Mouse (Mus musculus): ENCODE data around the gene Wscd2. TPM values are rescaled to one million over a fixed set of nuclear protein-coding genes. Genes with fewer than 3 reads are reported as not detected.

Wscd2 gene
- total RNA-seq, 2 experiments from 2014 or later: 10.2 to 11.6 TPM

- no peak for DNase-seq (ENCODE audit: low spot score in 2 of 2)
These were observed 9.7 kb upstream of the Wscd2 start for GRCm38 (mm10) chr5:113480451-113480850.

GRCm38 (mm10) chr5:113485584-113486162 is 4.5 kb upstream of the Wscd2 start:
- DNase-seq (ENCODE audit: low spot score in 2 of 2): no peak

- DNase-seq (ENCODE audit: low spot score in 2 of 2): no peak
These were observed 2.3 kb upstream of the Wscd2 start for GRCm38 (mm10) chr5:113487879-113488278.

- no peak for DNase-seq (ENCODE audit: low spot score in 2 of 2)
These were observed 516 bp upstream of the Wscd2 start for GRCm38 (mm10) chr5:113489617-113490016.

GRCm38 (mm10) chr5:113490467-113491260 is 531 bp downstream of the Wscd2 start:
- DNase-seq (ENCODE audit: low spot score in 2 of 2): no peak

GRCm38 (mm10) chr5:113491552-113491951 is 1.4 kb downstream of the Wscd2 start:
- no peak for DNase-seq (ENCODE audit: low spot score in 2 of 2)

- no peak for DNase-seq (ENCODE audit: low spot score in 2 of 2)
These were observed 1.9 kb downstream of the Wscd2 start for GRCm38 (mm10) chr5:113491988-113492387.

- no peak for DNase-seq (ENCODE audit: low spot score in 2 of 2)
These were observed 2.4 kb downstream of the Wscd2 start for GRCm38 (mm10) chr5:113492417-113493035.

GRCm38 (mm10) chr5:113493997-113494396 is 3.9 kb downstream of the Wscd2 start:
- DNase-seq (ENCODE audit: low spot score in 2 of 2): no peak

- DNase-seq (ENCODE audit: low spot score in 2 of 2): no peak
These were observed 6.8 kb downstream of the Wscd2 start for GRCm38 (mm10) chr5:113496926-113497325.

GRCm38 (mm10) chr5:113499421-113499820 is 9.3 kb downstream of the Wscd2 start:
- DNase-seq (ENCODE audit: low spot score in 2 of 2): no peak

GRCm38 (mm10) chr5:113503276-113503675 is 13.1 kb downstream of the Wscd2 start:
- no peak for DNase-seq (ENCODE audit: low spot score in 2 of 2)

GRCm38 (mm10) chr5:113504654-113505053 is 14.5 kb downstream of the Wscd2 start:
- DNase-seq (ENCODE audit: low spot score in 2 of 2): no peak

GRCm38 (mm10) chr5:113506065-113506464 is 15.9 kb downstream of the Wscd2 start:
- DNase-seq (ENCODE audit: low spot score in 2 of 2): no peak

- DNase-seq (ENCODE audit: low spot score in 2 of 2): no peak
These were observed 16.6 kb downstream of the Wscd2 start for GRCm38 (mm10) chr5:113506779-113507178.

- DNase-seq (ENCODE audit: low spot score in 2 of 2): no peak
These were observed 19.0 kb downstream of the Wscd2 start for GRCm38 (mm10) chr5:113509167-113509566.

GRCm38 (mm10) chr5:113513640-113514039 is 23.5 kb downstream of the Wscd2 start:
- no peak for DNase-seq (ENCODE audit: low spot score in 2 of 2)

GRCm38 (mm10) chr5:113514062-113514461 is 23.9 kb downstream of the Wscd2 start:
- no peak for DNase-seq (ENCODE audit: low spot score in 2 of 2)

- no peak for DNase-seq (ENCODE audit: low spot score in 2 of 2)
These were observed 26.2 kb downstream of the Wscd2 start for GRCm38 (mm10) chr5:113516119-113516872.

- DNase-seq (ENCODE audit: low spot score in 2 of 2): no peak
These were observed 26.8 kb downstream of the Wscd2 start for GRCm38 (mm10) chr5:113516873-113517336.

- DNase-seq (ENCODE audit: low spot score in 2 of 2): no peak
These were observed 27.3 kb downstream of the Wscd2 start for GRCm38 (mm10) chr5:113517387-113517786.

All from adrenal gland, postnatal 4 days (tissue).